Mouse (Mus musculus) cerebellum, adult 2 months (tissue): ENCODE measurements around the gene Abcc12.

Experiments used
- CTCF ChIP-seq: fragments of 200-500 bp; IDR thresholded peaks from 2 replicates; pipeline ENCODE4 v1.5.1; 2011; ENCODE audit warnings: low read depth, mild to moderate bottlenecking, control low read depth, low read length, moderate library complexity, borderline replicate concordance; ENCODE audit not compliant: insufficient read depth
- POLR2A ChIP-seq: fragments of 200-500 bp; IDR thresholded peaks from 2 replicates; pipeline ENCODE4 v1.6.1; 2011; ENCODE audit warnings: low read length, control low read depth, borderline replicate concordance; ENCODE audit not compliant: insufficient read depth

- TF ChIP-seq CTCF (no peak), POLR2A (no peak)
Measured at GRCm38 (mm10) chr8:86593099-86593498, 12.6 kb upstream of the Abcc12 start.
